Mouse (Mus musculus): ENCODE data around the gene Oma1. TPM values are rescaled to one million over a fixed set of nuclear protein-coding genes. Genes with fewer than 3 reads are reported as not detected.

The Oma1 gene
- polyA plus RNA-seq, 1 experiment from 2014 or later: 10.0 TPM

- no peak for ATAC-seq (ENCODE audit: low FRiP score)
- no peak overlapping the region for H3K27ac ChIP-seq
- no peak overlapping the region for H3K9ac ChIP-seq
- no peaks in the 10 kb centered on the region for H3K36me3 ChIP-seq
- peaks cover 14% of the 10 kb centered on the region for H3K4me1 ChIP-seq (replicated peaks)
- no peak overlapping the region for H3K4me2 ChIP-seq
- H3K27me3 ChIP-seq: no peaks in the 10 kb centered on the region
- no peak overlapping the region for H3K4me3 ChIP-seq
- H3K9me3 ChIP-seq: no peaks in the 10 kb centered on the region
- WGBS: 78% methylated on average over 4 of the region's 4 CpGs
These were observed 71.4 kb downstream of the Oma1 start for GRCm38 (mm10) chr4:103385031-103385430.

GRCm38 (mm10) chr4:103385835-103386787, 72.5 kb downstream of the Oma1 start:
- no peaks in the 10 kb centered on the region for H3K9me3 ChIP-seq
- H3K36me3 ChIP-seq: no peaks in the 10 kb centered on the region
- peaks cover 14% of the 10 kb centered on the region for H3K4me1 ChIP-seq (replicated peaks)
- H3K4me2 ChIP-seq: no peak overlapping the region
- 83% methylated on average over 4 of the region's 4 CpGs for WGBS
- no peak overlapping the region for H3K4me3 ChIP-seq
- ATAC-seq (ENCODE audit: low FRiP score): no peak
- H3K9ac ChIP-seq: no peak overlapping the region
- H3K27ac ChIP-seq: no peak overlapping the region
- no peaks in the 10 kb centered on the region for H3K27me3 ChIP-seq

GRCm38 (mm10) chr4:103387292-103387691, 73.7 kb downstream of the Oma1 start:
- Histone ChIP-seq H3K4me1 (replicated peaks) (peaks cover 14% of the 10 kb centered on the region), H3K27me3 (no peaks in the 10 kb centered on the region), H3K4me2 (no peak overlapping the region), H3K9ac (no peak overlapping the region), H3K4me3 (no peak overlapping the region), H3K27ac (no peak overlapping the region), H3K9me3 (no peaks in the 10 kb centered on the region), H3K36me3 (no peaks in the 10 kb centered on the region)
- 54% methylated on average over 3 of the region's 3 CpGs for WGBS
- ATAC-seq (ENCODE audit: low FRiP score): no peak

GRCm38 (mm10) chr4:103388530-103389178, 75.0 kb downstream of the Oma1 start:
- H3K27ac ChIP-seq: no peak overlapping the region
- H3K9ac ChIP-seq: no peak overlapping the region
- no peak overlapping the region for H3K4me2 ChIP-seq
- no peak for ATAC-seq (ENCODE audit: low FRiP score)
- no peaks in the 10 kb centered on the region for H3K36me3 ChIP-seq
- peaks cover 14% of the 10 kb centered on the region for H3K4me1 ChIP-seq (replicated peaks)
- no peaks in the 10 kb centered on the region for H3K27me3 ChIP-seq
- H3K9me3 ChIP-seq: no peaks in the 10 kb centered on the region
- H3K4me3 ChIP-seq: no peak overlapping the region
- WGBS: 74% methylated on average over 8 of the region's 8 CpGs

- Histone ChIP-seq H3K9me3 (no peaks in the 10 kb centered on the region), H3K4me3 (no peak overlapping the region), H3K9ac (no peak overlapping the region), H3K27me3 (no peaks in the 10 kb centered on the region), H3K4me2 (no peak overlapping the region), H3K36me3 (no peaks in the 10 kb centered on the region), H3K4me1 (replicated peaks) (peaks cover 14% of the 10 kb centered on the region), H3K27ac (no peak overlapping the region)
- WGBS: 26% methylated on average over 3 of the region's 3 CpGs
- ATAC-seq (ENCODE audit: low FRiP score): 0 out of 2 replicates have a peak, but pooled peaks have one; percentile 32
These were observed 76.0 kb downstream of the Oma1 start for GRCm38 (mm10) chr4:103389583-103389982.

- Histone ChIP-seq H3K9me3 (no peaks in the 10 kb centered on the region), H3K4me2 (no peak overlapping the region), H3K27ac (no peak overlapping the region), H3K4me1 (replicated peaks) (peaks cover 14% of the 10 kb centered on the region), H3K36me3 (no peaks in the 10 kb centered on the region), H3K27me3 (no peaks in the 10 kb centered on the region), H3K9ac (no peak overlapping the region), H3K4me3 (no peak overlapping the region)
- ATAC-seq (ENCODE audit: low FRiP score): no peak
- 81% methylated on average over 2 of the region's 2 CpGs for WGBS
These were observed 76.9 kb downstream of the Oma1 start for GRCm38 (mm10) chr4:103390499-103390898.

GRCm38 (mm10) chr4:103395066-103395465, 81.5 kb downstream of the Oma1 start:
- Histone ChIP-seq H3K27me3 (no peaks in the 10 kb centered on the region), H3K27ac (no peak overlapping the region), H3K4me1 (replicated peaks) (no peaks in the 10 kb centered on the region), H3K36me3 (no peaks in the 10 kb centered on the region), H3K4me3 (no peak overlapping the region), H3K9ac (no peak overlapping the region), H3K4me2 (no peak overlapping the region), H3K9me3 (no peaks in the 10 kb centered on the region)
- no peak for ATAC-seq (ENCODE audit: low FRiP score)
- 93% methylated on average over 4 of the region's 4 CpGs for WGBS

GRCm38 (mm10) chr4:103395905-103396304, 82.3 kb downstream of the Oma1 start:
- H3K27ac ChIP-seq: no peak overlapping the region
- no peak overlapping the region for H3K4me3 ChIP-seq
- WGBS: 84% methylated on average over 9 of the region's 9 CpGs
- no peaks in the 10 kb centered on the region for H3K9me3 ChIP-seq
- ATAC-seq (ENCODE audit: low FRiP score): no peak
- no peaks in the 10 kb centered on the region for H3K36me3 ChIP-seq
- H3K4me2 ChIP-seq: no peak overlapping the region
- no peaks in the 10 kb centered on the region for H3K27me3 ChIP-seq
- H3K9ac ChIP-seq: no peak overlapping the region
- H3K4me1 ChIP-seq (replicated peaks): no peaks in the 10 kb centered on the region

GRCm38 (mm10) chr4:103396876-103397275, 83.3 kb downstream of the Oma1 start:
- H3K27me3 ChIP-seq: no peaks in the 10 kb centered on the region
- WGBS: 80% methylated on average over 4 of the region's 4 CpGs
- H3K27ac ChIP-seq: no peak overlapping the region
- no peaks in the 10 kb centered on the region for H3K36me3 ChIP-seq
- no peaks in the 10 kb centered on the region for H3K9me3 ChIP-seq
- H3K4me2 ChIP-seq: no peak overlapping the region
- no peak overlapping the region for H3K9ac ChIP-seq
- H3K4me1 ChIP-seq (replicated peaks): no peaks in the 10 kb centered on the region
- H3K4me3 ChIP-seq: no peak overlapping the region
- no peak for ATAC-seq (ENCODE audit: low FRiP score)

- Histone ChIP-seq H3K4me2 (no peak overlapping the region), H3K9ac (no peak overlapping the region), H3K4me3 (no peak overlapping the region), H3K4me1 (replicated peaks) (no peaks in the 10 kb centered on the region), H3K27ac (no peak overlapping the region), H3K36me3 (no peaks in the 10 kb centered on the region), H3K9me3 (no peaks in the 10 kb centered on the region), H3K27me3 (no peaks in the 10 kb centered on the region)
- 54% methylated on average over 4 of the region's 4 CpGs for WGBS
- no peak for ATAC-seq (ENCODE audit: low FRiP score)
These were observed 89.0 kb downstream of the Oma1 start for GRCm38 (mm10) chr4:103402581-103402980.

- ATAC-seq (ENCODE audit: low FRiP score): no peak
- no peaks in the 10 kb centered on the region for H3K36me3 ChIP-seq
- no peak overlapping the region for H3K4me2 ChIP-seq
- H3K27me3 ChIP-seq: no peaks in the 10 kb centered on the region
- no peaks in the 10 kb centered on the region for H3K4me1 ChIP-seq (replicated peaks)
- WGBS: 75% methylated on average over 3 of the region's 3 CpGs
- H3K4me3 ChIP-seq: no peak overlapping the region
- H3K27ac ChIP-seq: no peak overlapping the region
- no peak overlapping the region for H3K9ac ChIP-seq
- no peaks in the 10 kb centered on the region for H3K9me3 ChIP-seq
These were observed 91.7 kb downstream of the Oma1 start for GRCm38 (mm10) chr4:103405321-103405720.

GRCm38 (mm10) chr4:103410217-103410799, 96.7 kb downstream of the Oma1 start:
- H3K9me3 ChIP-seq: no peaks in the 10 kb centered on the region
- 12% methylated on average over 4 of the region's 4 CpGs for WGBS
- H3K27me3 ChIP-seq: no peaks in the 10 kb centered on the region
- H3K4me1 ChIP-seq (replicated peaks): peaks cover 6% of the 10 kb centered on the region; the same call in 1 of the 2 replicates
- no peak overlapping the region for H3K27ac ChIP-seq
- no peak overlapping the region for H3K4me2 ChIP-seq
- ATAC-seq (ENCODE audit: low FRiP score): no peak
- no peak overlapping the region for H3K9ac ChIP-seq
- no peaks in the 10 kb centered on the region for H3K36me3 ChIP-seq
- no peak overlapping the region for H3K4me3 ChIP-seq
